Mouse (Mus musculus): ENCODE results near the gene Gpc6.

Gpc6 gene

DNA sequence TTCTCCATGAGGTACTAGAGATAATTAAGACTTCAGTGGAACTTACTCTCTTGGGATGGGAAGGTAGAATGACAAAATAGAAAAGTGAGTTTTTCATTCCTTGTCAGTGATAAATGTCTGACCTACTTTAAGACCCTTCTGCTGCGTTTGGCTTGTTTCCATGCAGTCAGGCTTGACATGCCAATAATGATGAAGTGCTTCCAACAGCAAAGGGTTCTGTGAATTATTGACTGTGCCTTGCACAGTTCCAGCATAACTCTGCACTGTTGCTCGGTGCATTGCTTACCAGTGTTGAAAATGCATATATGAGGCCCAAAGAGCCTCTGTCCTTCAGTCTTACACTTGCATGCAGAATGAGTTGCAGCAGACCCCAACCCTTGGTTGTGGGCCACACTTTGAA is 548.3 kb downstream of the Gpc6 start:
- DNase-seq (ENCODE audit: low read depth), result no peak

- DNase-seq (ENCODE audit: low read depth), result peak; percentile 52
Observed at GRCm38 (mm10) chr14:117478879-117479278, 553.8 kb downstream of the Gpc6 start.

GRCm38 (mm10) chr14:117487161-117487754 is 562.1 kb downstream of the Gpc6 start:
- DNase-seq (ENCODE audit: low read depth), result no peak

DNA sequence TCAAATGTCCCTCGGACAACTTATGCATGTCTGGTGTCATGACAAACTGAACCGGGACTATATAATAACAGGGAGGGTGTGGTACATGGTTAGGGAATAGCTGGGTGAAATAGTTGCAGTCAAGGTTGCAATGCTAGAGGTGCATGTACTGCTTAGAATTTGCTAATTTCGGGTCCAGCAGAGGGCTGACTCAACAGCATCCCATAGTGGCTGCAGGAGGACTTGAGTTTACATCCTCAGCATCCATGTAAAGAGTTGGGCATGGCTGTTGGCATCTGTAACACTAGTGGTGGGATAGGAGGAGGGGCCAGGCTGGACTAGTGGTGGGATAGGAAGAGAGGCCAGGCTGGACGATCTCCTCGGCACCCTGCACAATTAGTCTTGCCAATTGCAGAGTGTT is 565.4 kb downstream of the Gpc6 start:
- DNase-seq (ENCODE audit: low read depth), result no peak

GRCm38 (mm10) chr14:117495118-117495517 is 570.0 kb downstream of the Gpc6 start:
- DNase-seq (ENCODE audit: low read depth), result no peak

DNA sequence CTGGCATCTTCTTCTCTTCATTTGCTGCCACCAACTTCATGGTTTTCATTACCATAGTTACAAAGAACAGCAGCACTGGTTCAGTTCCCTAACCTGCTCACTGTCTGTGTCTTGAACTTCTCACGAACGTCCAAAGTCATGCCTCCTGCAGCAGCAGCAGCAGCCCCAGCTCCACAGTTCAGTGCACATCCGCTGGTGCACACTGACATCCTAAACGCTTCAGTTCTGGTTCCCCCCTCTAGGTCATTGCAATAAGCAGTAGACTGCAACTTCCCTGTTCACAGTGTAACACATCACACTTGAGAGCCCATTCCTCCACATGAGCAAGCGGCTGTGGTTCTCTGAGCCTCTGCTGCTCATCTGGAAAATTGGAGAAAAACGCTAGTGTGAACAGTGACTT is 573.7 kb downstream of the Gpc6 start:
- DNase-seq (ENCODE audit: low read depth), result no peak

DNA sequence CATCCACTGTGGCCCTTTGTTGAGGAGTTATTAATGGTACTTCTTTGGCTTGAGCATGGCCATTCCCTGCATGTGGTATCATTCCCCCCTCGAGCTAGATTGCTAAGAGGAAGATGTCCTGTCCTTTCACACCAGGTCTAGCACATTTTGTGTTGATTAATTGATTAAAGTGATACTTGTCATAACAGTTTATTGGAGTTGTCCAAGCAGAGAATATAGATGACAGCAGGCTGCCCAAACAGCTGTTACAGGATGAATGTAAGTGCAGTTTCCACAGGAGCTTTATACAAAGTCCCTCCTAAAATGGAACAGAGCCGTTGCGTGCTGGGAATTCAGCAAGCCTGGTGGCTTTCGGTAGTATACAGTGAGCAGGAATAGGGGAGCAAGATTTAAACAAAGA is 574.2 kb downstream of the Gpc6 start:
- no peak for DNase-seq (ENCODE audit: low read depth)

DNA sequence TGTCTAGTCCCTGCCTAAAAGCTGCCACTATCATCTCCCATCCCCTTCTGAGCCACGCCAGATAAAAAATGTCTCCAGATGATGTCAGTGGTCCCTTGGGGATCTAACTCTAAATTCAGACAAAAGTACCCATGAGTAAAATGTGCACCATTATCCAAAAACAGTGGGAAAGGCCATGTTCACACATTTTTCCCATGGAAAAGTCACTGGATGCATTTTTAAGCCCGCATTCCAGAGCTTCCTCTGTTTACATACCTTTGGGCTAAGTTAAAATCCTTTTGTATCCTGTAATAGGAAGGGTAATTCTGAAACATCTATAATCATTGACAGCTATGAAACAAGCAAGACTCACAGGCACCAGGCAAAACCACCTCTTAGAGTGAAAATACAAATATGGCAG is 589.7 kb downstream of the Gpc6 start:
- DNase-seq (ENCODE audit: low read depth), result peak; percentile 3

GRCm38 (mm10) chr14:117519574-117519973 is 594.5 kb downstream of the Gpc6 start:
- peak; percentile 80 for DNase-seq (ENCODE audit: low read depth)

DNA sequence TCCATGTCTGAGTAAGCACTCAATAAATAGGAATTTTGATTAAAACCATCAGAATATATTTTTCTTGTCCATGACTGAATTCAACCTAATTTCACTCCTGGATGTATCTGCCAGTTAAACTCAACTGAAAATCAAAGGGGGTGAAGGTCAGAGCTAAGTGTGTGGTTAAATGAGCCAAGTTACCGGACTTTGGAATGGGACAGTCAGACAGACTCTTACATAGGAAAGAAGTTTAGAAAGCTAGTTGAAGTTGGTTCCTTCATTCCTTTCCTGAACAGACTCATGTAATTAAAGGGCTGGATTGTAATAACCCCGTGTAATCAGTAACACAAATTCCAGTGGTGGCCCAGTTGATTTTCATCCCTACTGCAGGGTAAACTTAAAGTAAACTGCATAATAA is 595.6 kb downstream of the Gpc6 start:
- DNase-seq (ENCODE audit: low read depth), result no peak

DNA sequence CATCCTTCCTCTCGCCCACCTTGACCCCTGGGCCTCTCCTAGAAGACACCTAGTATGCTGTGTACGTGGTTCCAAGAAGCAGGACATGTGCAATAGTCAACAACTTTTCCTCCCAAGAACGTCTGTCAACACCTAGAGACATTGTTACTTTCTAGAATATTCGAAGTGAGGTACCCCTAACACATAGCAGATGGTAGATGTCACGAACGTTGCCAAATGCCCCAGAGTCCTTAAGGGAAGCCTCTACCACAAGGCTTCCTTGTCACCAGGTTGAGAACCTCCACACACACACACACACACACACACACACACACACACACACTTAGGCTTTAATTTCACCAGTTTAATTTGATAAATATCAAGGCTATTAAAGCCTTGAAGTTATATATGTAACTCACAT is 600.0 kb downstream of the Gpc6 start:
- DNase-seq (ENCODE audit: low read depth), result no peak

GRCm38 (mm10) chr14:117527053-117527452 is 601.9 kb downstream of the Gpc6 start:
- DNase-seq (ENCODE audit: low read depth), result no peak

DNA sequence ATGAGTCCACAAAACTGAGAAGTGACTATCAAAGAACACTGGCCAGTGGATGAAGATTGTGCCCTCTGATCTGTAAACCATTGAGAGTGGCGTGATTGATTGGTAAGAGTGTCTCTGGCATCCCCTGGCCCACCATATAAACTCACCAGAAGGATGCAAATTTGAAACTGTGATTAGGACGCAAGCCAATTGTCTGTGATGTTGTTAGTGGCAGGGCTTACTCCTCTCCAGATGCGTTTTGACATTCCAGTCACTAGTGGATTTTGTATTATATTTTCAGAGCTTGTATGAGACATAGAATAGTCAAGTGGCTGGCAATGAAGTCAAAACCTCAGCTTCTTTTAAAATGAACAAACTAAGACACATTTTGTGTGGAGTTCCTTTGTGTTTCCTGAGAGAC is 604.3 kb downstream of the Gpc6 start:
- no peak for DNase-seq (ENCODE audit: low read depth)

DNA sequence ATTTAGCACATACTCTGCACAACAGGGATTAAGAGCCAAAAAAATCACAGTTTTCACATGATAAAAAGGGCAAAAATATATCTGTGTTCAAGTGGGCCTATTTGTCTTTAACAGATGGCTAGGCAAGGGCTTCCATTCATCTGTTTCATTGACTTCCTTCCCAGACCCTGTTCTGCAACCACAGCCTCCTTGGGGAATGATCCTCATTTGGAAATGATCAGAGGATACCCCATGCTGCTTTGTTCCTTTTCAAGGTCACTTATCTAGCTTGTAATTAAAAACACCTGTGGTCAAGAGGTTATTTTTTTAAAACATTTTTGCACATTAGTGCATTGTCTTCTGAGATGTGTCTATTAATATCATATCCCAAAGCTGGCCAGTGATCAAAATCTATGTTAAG is 627.7 kb downstream of the Gpc6 start:
- peak; percentile 7 for DNase-seq (ENCODE audit: low read depth)

DNA sequence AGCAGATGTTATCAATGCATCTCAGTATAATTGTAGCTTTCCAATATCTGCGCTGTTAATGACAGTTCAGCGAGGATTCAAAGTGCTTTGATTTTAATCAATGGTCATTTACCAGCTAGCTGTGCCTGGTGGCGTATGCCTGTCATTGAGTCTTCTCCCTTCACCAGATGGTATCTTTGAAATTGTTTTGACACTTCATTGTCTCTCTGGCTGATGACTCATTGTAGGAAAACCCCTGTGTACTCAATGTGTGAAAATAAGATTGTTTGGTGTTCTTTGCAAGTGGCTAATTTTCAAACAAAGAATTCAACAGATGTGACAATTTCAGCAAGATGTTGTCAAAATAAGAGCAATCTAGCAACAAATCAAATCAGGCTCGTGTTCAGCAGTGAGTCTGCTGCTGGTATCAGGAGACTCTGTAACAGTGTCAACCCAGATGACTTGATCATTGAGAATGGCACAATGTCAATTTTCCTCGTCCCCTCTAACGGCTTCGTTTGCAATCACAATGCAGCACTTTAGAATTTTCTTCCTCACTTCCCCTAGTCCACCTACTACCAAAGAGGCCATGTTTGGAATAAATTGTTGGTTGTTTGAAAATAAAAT is 631.7 kb downstream of the Gpc6 start:
- no peak for DNase-seq (ENCODE audit: low read depth)

DNA sequence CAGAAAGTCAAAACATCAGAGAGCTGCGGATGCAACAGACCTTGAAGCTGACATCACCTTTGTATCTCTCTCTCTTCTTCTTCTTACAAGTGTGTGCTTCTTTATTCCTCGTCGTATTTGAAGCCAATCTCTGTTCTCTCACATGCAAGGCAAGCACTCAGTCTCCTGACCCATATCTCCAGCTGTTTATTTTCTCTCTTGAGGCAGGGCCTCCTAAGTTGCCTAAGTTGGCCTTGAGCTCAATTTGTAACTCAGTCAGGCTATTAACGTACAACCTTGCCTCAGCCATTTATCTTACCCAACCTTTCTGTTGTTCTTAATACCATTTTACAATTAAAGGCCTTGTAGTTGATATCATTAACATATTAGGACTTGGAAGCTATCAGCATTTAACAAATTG is 637.0 kb downstream of the Gpc6 start:
- DNase-seq (ENCODE audit: low read depth), result no peak

GRCm38 (mm10) chr14:117569278-117569677 is 644.2 kb downstream of the Gpc6 start:
- DNase-seq (ENCODE audit: low read depth), result no peak

- peak; percentile 1 for DNase-seq (ENCODE audit: low read depth)
Observed at GRCm38 (mm10) chr14:117572213-117572612, 647.1 kb downstream of the Gpc6 start.

- DNase-seq (ENCODE audit: low read depth), result no peak
Observed at GRCm38 (mm10) chr14:117574216-117574615, 649.1 kb downstream of the Gpc6 start.

DNA sequence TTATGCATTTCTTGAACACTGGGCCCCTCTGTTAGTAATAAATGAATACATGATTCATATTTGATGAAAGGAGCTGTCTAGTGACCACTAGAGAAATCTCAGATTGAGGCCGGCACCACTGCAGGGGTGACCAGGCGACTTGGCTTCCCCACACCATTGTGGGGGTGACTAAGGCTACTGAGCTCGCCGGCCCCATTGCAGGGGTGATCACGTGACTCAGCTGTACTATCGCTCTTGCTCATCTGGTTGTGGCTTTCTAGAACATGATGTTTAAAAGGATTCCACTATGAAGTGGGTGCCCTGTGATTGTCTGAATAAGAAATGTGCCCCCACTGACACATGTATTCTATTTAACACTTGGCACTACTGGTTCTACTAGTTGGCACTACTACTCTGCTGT is 656.6 kb downstream of the Gpc6 start:
- peak; percentile 60 for DNase-seq (ENCODE audit: low read depth)

- no peak for DNase-seq (ENCODE audit: low read depth)
Observed at GRCm38 (mm10) chr14:117599758-117600157, 674.6 kb downstream of the Gpc6 start.

GRCm38 (mm10) chr14:117603837-117604236 is 678.7 kb downstream of the Gpc6 start:
- no peak for DNase-seq (ENCODE audit: low read depth)

DNA sequence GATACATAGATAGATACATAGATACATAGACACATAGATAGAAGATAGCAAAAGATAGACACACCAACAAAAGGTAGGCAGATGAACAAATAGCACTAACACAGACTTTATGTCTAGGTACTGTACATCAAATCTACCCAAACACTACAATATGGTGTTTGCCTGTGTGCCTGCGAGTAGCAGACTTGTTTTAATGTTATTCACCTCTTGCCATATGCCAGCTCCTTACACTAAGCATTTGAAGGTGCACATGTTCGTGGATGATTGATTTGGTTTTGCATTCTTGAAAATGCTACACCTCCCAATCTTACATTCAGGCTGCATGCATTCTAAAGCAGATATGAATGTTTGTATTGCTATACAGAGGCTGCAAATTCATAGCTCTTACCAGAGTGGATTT is 680.6 kb downstream of the Gpc6 start:
- DNase-seq (ENCODE audit: low read depth), result no peak

DNA sequence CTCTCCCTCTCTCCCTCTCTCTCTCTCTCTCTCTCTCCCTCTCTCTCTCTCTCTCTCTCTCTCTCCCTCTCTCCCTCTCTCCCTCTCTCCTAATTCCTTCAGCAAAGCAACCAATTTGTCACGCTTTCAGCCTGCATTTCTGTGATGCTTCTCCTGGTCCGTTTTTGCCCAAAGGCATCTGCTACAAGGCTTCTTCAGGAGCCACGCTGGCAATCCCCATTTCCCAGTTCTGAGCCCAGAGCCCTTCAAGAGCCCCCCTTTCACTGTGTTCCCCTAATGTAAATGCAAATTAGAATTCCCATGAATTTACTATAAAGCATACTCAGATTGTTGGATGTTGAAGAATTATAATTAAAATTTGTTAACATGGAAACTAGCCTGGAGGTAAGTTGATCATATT is 686.0 kb downstream of the Gpc6 start:
- no peak for DNase-seq (ENCODE audit: low read depth)
